Mouse (Mus musculus) lung, embryonic 14.5 days (tissue): ENCODE results near the gene Col4a4. TPM values are rescaled to one million over a fixed set of nuclear protein-coding genes. Genes with fewer than 3 reads are reported as not detected.

Experiments used
- ATAC-seq: fragments of 200-750 bp; cut with Nextera tagmentation; 2 replicates; pipeline ENCODE4 v1.8.0; 2017; ENCODE audit warnings: mild to moderate bottlenecking, moderate TSS enrichment, moderate library complexity; ENCODE audit not compliant: insufficient read depth
- DNase-seq: peaks from one replicate; pipeline ENCODE4 v3.0.0-alpha.2; 2015
- H3K27ac ChIP-seq: fragments of 300-500 bp; sonication (generic); 2 replicates; pipeline ENCODE4 v1.5.1; 2014; ENCODE audit warnings: low read depth, mild to moderate bottlenecking, moderate library complexity
- H3K27me3 ChIP-seq: fragments of 300-500 bp; sonication (generic); 2 replicates; pipeline ENCODE4 v1.6.1; 2014; ENCODE audit warnings: low read length, control low read depth; ENCODE audit not compliant: insufficient read depth
- H3K36me3 ChIP-seq: fragments of 300-500 bp; sonication (generic); 2 replicates; pipeline ENCODE4 v1.6.1; 2014; ENCODE audit warnings: control low read depth; ENCODE audit not compliant: insufficient read depth
- H3K4me1 ChIP-seq: fragments of 300-500 bp; sonication (generic); 2 replicates; pipeline ENCODE4 v1.6.1; 2014; ENCODE audit warnings: antibody characterized with exemption, control low read depth; ENCODE audit not compliant: insufficient read depth
- H3K4me2 ChIP-seq: fragments of 300-500 bp; sonication (generic); 2 replicates; pipeline ENCODE4 v1.6.1; 2014; ENCODE audit warnings: mild to moderate bottlenecking
- H3K4me3 ChIP-seq: fragments of 300-500 bp; sonication (generic); 2 replicates; pipeline ENCODE4 v1.5.1; 2014; ENCODE audit warnings: low read depth, low read length
- H3K9ac ChIP-seq: fragments of 300-500 bp; sonication (generic); 2 replicates; pipeline ENCODE4 v1.6.1; 2014
- H3K9me3 ChIP-seq: fragments of 300-500 bp; sonication (generic); 2 replicates; pipeline ENCODE4 v1.6.1; 2016; ENCODE audit warnings: low read depth, low read length, control low read depth
- CTCF ChIP-seq: IDR thresholded peaks from 2 replicates; pipeline ENCODE4 v1.5.1; 2016; ENCODE audit warnings: antibody characterized with exemption, low read depth
- WGBS: fragments of 180-500 bp; shearing (Covaris S2); extraction: QIAGEN DNeasy Blood & Tissue Kit; methylation state at CpG from one replicate; pipeline ENCODE4 v1.1.7; 2014; 5-methylcytosine and 5-hydroxymethylcytosine counted together
- polyA plus RNA-seq: library from polyadenylated mRNA; unstranded; fragments of >200 nt; fragmentation: Nextera tagmentation; extraction: Ambion mirVana; gene quantifications from 2 replicates; pipeline ENCODE4 v1.2.1, GENCODE M21; 2014

The Col4a4 gene
- polyA plus RNA-seq, 1 experiment from 2014 or later = 8.0 TPM

- DNase-seq (no peak), ATAC-seq (no peak)
- no peak overlapping the region for H3K9ac ChIP-seq
- no peak overlapping the region for H3K4me3 ChIP-seq
- no peak for TF ChIP-seq CTCF
- H3K36me3 ChIP-seq = no peaks in the 10 kb centered on the region
- no peak overlapping the region for H3K4me2 ChIP-seq
- WGBS = 69% methylated on average over 2 of the region's 2 CpGs
- H3K27ac ChIP-seq = no peak overlapping the region
- H3K27me3 ChIP-seq = no peaks in the 10 kb centered on the region
- H3K9me3 ChIP-seq = no peaks in the 10 kb centered on the region
- no peaks in the 10 kb centered on the region for H3K4me1 ChIP-seq
Observed at GRCm38 (mm10) chr1:82625474-82625873, 38.8 kb upstream of the Col4a4 start.

DNA sequence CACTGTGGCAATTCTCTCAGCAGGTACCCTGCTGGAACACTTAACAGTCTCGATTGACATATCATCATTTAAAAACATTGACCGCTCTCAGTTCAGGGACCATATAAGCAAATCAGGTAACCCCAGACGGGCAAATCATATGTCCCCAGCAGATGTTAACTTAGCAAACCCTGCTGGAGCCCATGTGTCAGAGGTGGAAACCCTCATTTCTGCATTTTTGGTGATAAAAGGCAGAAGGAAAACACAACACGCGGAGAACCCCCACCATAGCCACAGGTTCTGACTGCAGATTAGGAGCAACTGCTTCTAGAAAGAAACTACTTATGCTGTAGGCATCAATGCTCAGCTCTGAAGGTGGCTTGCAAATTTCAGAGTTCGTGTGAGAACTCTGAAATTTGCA, 38.3 kb upstream of the Col4a4 start:
- Histone ChIP-seq H3K9me3 (no peaks in the 10 kb centered on the region), H3K4me2 (no peak overlapping the region), H3K4me3 (no peak overlapping the region), H3K4me1 (no peaks in the 10 kb centered on the region), H3K27ac (no peak overlapping the region), H3K27me3 (no peaks in the 10 kb centered on the region), H3K9ac (no peak overlapping the region), H3K36me3 (no peaks in the 10 kb centered on the region)
- no peak for TF ChIP-seq CTCF
- no peak for ATAC-seq
- DNase-seq = no peak
- 70% methylated on average over 6 of the region's 6 CpGs for WGBS

GRCm38 (mm10) chr1:82619981-82620380, 33.3 kb upstream of the Col4a4 start:
- no peak for TF ChIP-seq CTCF
- no peaks in the 10 kb centered on the region for H3K36me3 ChIP-seq
- no peak overlapping the region for H3K27ac ChIP-seq

GRCm38 (mm10) chr1:82618592-82618991, 31.9 kb upstream of the Col4a4 start:
- no peak overlapping the region for H3K4me3 ChIP-seq
- H3K4me2 ChIP-seq = no peak overlapping the region
- no peaks in the 10 kb centered on the region for H3K4me1 ChIP-seq
- no peaks in the 10 kb centered on the region for H3K36me3 ChIP-seq
- no peak overlapping the region for H3K27ac ChIP-seq
- no peaks in the 10 kb centered on the region for H3K9me3 ChIP-seq
- TF ChIP-seq CTCF = no peak
- ATAC-seq (no peak), DNase-seq (no peak)
- no peak overlapping the region for H3K9ac ChIP-seq
- H3K27me3 ChIP-seq = no peaks in the 10 kb centered on the region
- 72% methylated on average over 5 of the region's 5 CpGs for WGBS

More at GRCm38 (mm10) chr1:82619981-82620380, 33.3 kb upstream of the Col4a4 start:
- no peaks in the 10 kb centered on the region for H3K9me3 ChIP-seq
- 83% methylated on average over 5 of the region's 5 CpGs for WGBS
- H3K27me3 ChIP-seq = no peaks in the 10 kb centered on the region
- no peak for ATAC-seq
- no peaks in the 10 kb centered on the region for H3K4me1 ChIP-seq
- no peak overlapping the region for H3K4me3 ChIP-seq
- H3K4me2 ChIP-seq = no peak overlapping the region
- H3K9ac ChIP-seq = no peak overlapping the region
- no peak for DNase-seq

DNA sequence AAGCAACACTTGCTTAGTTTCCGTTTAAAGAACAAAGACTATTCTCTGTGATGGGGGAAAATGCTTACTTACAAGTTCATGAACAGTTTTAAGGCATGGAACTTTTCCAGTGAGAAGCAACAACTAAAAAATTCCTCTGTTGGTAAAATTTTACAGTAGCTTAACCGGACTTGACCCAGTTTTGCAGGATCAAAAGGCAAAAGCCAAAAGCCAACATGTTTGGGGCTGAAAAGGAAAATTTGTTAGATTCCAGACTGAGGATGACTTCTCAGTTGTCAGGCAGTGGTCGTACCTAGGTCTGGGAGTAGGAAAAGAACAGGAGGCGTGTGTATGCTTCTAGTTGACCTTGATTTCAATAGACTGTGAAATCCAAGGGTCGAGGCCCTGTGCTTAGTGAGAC, 31.4 kb upstream of the Col4a4 start:
- H3K36me3 ChIP-seq = no peaks in the 10 kb centered on the region
- H3K9me3 ChIP-seq = no peaks in the 10 kb centered on the region
- 69% methylated on average over 5 of the region's 5 CpGs for WGBS
- no peak overlapping the region for H3K27ac ChIP-seq
- H3K4me2 ChIP-seq = no peak overlapping the region
- no peak overlapping the region for H3K4me3 ChIP-seq
- no peaks in the 10 kb centered on the region for H3K27me3 ChIP-seq
- ATAC-seq (no peak), DNase-seq (no peak)
- TF ChIP-seq CTCF = no peak
- no peak overlapping the region for H3K9ac ChIP-seq
- no peaks in the 10 kb centered on the region for H3K4me1 ChIP-seq

GRCm38 (mm10) chr1:82612061-82612660, 25.5 kb upstream of the Col4a4 start:
- H3K27ac ChIP-seq = no peak overlapping the region

DNA sequence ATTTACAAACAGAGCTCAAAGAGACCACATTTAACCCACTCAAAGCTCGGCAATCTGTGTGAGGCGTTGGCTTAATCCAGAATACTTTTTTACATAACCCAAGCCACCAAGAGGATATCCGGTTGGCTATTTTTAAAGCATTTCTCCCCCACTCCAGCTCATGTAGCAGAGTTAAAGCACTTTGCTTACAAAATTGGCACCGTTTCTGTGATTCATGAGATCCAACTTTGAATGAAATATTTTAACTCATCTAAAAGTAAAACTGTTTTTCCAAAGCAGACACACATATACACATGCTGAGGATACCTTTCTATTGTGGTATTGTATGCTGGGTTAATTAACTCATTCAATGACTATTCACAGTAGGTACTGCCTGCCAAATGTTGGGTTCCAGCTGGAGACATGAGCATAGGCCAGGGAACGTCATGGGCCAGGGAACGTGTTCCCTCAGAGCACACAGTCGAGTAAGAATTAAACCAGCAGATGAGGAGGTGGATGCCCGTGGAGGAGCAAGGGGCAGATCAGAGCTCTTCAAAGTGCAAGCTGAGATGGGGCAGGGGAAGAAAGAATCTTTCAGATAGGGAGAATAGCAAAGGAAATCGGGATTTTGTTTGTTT, 22.1 kb upstream of the Col4a4 start:
- Histone ChIP-seq H3K9ac (no peak overlapping the region), H3K27me3 (no peaks in the 10 kb centered on the region), H3K9me3 (no peaks in the 10 kb centered on the region), H3K27ac (no peak overlapping the region), H3K4me1 (no peaks in the 10 kb centered on the region; the same call in 1 of the 2 replicates), H3K4me2 (no peak overlapping the region), H3K36me3 (no peaks in the 10 kb centered on the region), H3K4me3 (no peak overlapping the region)
- WGBS = 61% methylated on average over 9 of the region's 9 CpGs
- no peak for TF ChIP-seq CTCF
- ATAC-seq (no peak), DNase-seq (no peak)

More at GRCm38 (mm10) chr1:82612061-82612660, 25.5 kb upstream of the Col4a4 start:
- ATAC-seq = no peak
- H3K4me1 ChIP-seq = no peaks in the 10 kb centered on the region
- DNase-seq = peak; percentile 24
- H3K4me3 ChIP-seq = no peak overlapping the region
- no peaks in the 10 kb centered on the region for H3K36me3 ChIP-seq
- TF ChIP-seq CTCF = no peak
- H3K4me2 ChIP-seq = no peak overlapping the region
- H3K9me3 ChIP-seq = no peaks in the 10 kb centered on the region
- no peaks in the 10 kb centered on the region for H3K27me3 ChIP-seq
- H3K9ac ChIP-seq = no peak overlapping the region
- 57% methylated on average over 9 of the region's 9 CpGs for WGBS
